Mouse (Mus musculus) thymus, adult 2 months (tissue): Measurements from ENCODE around the gene Macf1. TPM values are rescaled to one million over a fixed set of nuclear protein-coding genes. Genes with fewer than 3 reads are reported as not detected.
"Not testable (repeated sequence)": the region's sequence is repeated elsewhere in the genome, so short reads cannot be mapped to it uniquely, and the experiment has no call there.

ENCODE experiments used
- DNase-seq: peaks from one replicate; pipeline ENCODE4 v3.0.0; 2021
- H3K27ac ChIP-seq: fragments of 200-500 bp; 2 replicates; pipeline ENCODE4 v1.5.1; 2012; ENCODE audit warnings: low read length, control low read depth; ENCODE audit not compliant: control insufficient read depth, insufficient read depth
- H3K27me3 ChIP-seq: fragments of 200-500 bp; 2 replicates; pipeline ENCODE4 v1.6.1; 2012; ENCODE audit warnings: mild to moderate bottlenecking, low read length, moderate library complexity, mixed read lengths; ENCODE audit not compliant: control insufficient read depth, insufficient read depth
- H3K36me3 ChIP-seq: fragments of 200-500 bp; 2 replicates; pipeline ENCODE4 v1.6.1; 2012; ENCODE audit warnings: mild to moderate bottlenecking, low read length, moderate library complexity; ENCODE audit not compliant: control insufficient read depth, insufficient read depth
- H3K4me1 ChIP-seq: fragments of 200-500 bp; replicated peaks from 2 replicates; pipeline ENCODE4 v1.6.1; 2012; ENCODE audit warnings: low read length; ENCODE audit not compliant: control insufficient read depth, insufficient read depth
- H3K4me3 ChIP-seq: fragments of 200-500 bp; 2 replicates; pipeline ENCODE4 v1.5.1; 2012; ENCODE audit warnings: mild to moderate bottlenecking, low read length, control low read depth, moderate library complexity; ENCODE audit not compliant: control insufficient read depth, insufficient read depth
- CTCF ChIP-seq: fragments of 200-500 bp; IDR thresholded peaks from 2 replicates; pipeline ENCODE4 v1.5.1; 2012; ENCODE audit warnings: mild to moderate bottlenecking, control low read depth, low read length, moderate library complexity, borderline replicate concordance; ENCODE audit not compliant: control insufficient read depth, poor library complexity, insufficient read depth; ENCODE audit errors: extremely low read depth
- POLR2A ChIP-seq: fragments of 200-500 bp; IDR thresholded peaks from 2 replicates; pipeline ENCODE4 v1.6.1; 2012; ENCODE audit warnings: mild to moderate bottlenecking, low read length, control low read depth, moderate library complexity; ENCODE audit not compliant: control insufficient read depth, poor library complexity, insufficient read depth; ENCODE audit errors: extremely low read depth
- WGBS: fragments of 180-500 bp; shearing (Covaris S2); methylation state at CpG from one replicate; pipeline ENCODE4 v1.1.7; 2018; 5-methylcytosine and 5-hydroxymethylcytosine counted together
- polyA plus RNA-seq: library from polyadenylated mRNA; depleted of rRNA; stranded (reverse); fragments of >200 nt; gene quantifications from 2 replicates; pipeline ENCODE4 v1.2.3, GENCODE M21; 2012

The Macf1 gene
- polyA plus RNA-seq, 1 experiment, result 121 TPM

DNA sequence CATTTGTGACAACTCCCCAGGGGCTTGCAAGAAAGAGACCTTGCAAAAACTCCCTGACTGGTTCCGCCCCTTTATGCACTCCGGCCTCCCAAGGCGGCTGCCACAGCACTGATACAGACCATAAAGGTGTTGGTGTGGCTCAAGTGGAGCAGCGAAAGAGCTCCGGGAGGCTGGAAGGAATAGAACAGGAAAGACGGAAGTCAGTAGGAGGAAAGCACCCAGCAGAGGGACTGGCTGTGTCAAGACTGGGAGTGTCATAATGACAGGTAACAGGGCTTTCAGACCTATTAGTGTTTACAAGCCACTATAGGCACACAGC, 340.7 kb downstream of the Macf1 start:
- Histone ChIP-seq H3K36me3 (no peaks in the 10 kb centered on the region), H3K4me1 (peaks cover 12% of the 10 kb centered on the region), H3K27me3 (peaks cover 15% of the 10 kb centered on the region; the same call in 1 of the 2 replicates), H3K4me3 (peak overlapping the region; percentile 43), H3K27ac (no peak overlapping the region)
- WGBS, result 19% methylated on average over 6 of the region's 6 CpGs
- TF ChIP-seq POLR2A (no peak), CTCF (no peak)
- no peak for DNase-seq

DNA sequence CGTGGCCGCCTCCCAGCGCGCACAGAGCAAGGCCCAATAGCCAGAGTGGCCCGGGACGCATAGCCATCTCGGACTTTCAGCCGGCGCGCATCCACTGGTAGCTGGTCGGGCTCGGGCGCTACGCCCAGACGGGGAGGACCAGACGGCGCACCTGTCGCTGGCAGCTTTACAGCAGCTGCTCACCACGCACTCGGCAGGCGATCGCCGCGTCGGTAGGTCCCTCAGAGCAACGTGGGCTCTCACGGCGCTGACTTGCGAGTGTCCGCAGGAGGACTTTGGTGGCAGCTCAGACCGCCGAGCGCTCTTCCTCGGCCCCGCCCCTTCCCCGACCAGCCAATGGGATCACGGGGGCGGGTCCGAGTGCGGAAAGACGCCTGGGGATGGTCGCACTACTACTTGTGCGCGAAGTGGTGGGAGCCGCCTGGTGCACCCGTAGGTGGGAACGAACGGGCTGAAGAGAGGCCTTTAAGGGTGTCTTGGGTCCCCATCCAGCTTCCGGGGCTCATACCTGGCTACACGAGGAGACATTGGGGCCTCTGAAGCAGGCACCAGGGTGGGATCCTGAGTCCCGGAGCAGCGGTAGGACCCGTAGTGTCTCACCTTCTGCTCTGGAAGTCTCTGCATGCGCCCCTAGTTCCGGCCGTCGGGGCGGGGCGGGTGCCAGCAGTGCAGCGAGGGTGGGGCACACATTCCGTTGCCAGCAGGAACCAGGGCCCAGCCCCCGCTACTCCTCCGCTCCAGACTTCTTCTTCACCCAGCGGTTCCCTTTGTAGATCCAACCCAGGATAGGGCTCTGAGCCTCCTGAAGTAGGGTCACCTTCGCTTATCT, 341.3 kb downstream of the Macf1 start, which contains the start of gene Bmp8a:
TSS of gene Bmp8a (minus strand) at position 611 of the 829 bp plus-strand sequence.
- peak; percentile 49 for DNase-seq
- Histone ChIP-seq H3K4me1 (peaks cover 12% of the 10 kb centered on the region), H3K27ac (no peak within 1 kb of the TSS), H3K36me3 (no peaks in the 10 kb centered on the region), H3K4me3 (peak within 1 kb of the TSS; percentile 43), H3K27me3 (peaks cover 15% of the 10 kb centered on the region; the same call in 1 of the 2 replicates)
- TF ChIP-seq POLR2A (no peak; the same call in 1 of the 2 replicates), CTCF (no peak)
- 2% methylated on average over 65 of the region's 65 CpGs for WGBS

DNA sequence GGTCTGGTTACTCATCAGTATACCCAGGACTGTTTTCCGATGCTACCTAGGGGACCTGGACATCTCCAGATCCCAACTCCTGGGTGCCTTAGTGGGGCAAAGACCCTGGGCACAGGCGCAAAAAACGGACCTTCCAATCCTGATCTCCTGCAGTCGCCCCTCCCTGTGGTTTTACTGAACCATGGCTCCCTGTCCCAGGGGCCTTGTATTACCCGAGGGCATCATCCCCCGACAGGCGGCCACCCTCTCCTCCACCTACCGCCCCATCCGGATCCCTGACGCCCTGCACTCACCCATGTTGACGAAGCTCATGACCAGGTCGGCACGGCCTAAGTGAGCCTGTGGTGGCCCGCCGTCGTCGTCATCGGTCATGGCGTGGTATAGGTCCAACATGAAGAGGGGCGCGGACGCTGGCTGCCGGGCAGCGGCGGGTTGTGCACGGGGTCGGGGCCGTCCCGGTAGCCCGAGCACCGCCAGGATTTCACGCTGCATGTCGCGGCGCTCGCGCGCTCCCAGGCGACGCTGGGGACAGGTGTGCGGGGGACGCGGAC, 342.0 kb downstream of the Macf1 start:
- H3K4me1 ChIP-seq, result peaks cover 12% of the 10 kb centered on the region
- no peak overlapping the region for H3K27ac ChIP-seq
- H3K27me3 ChIP-seq, result peaks cover 15% of the 10 kb centered on the region; the same call in 1 of the 2 replicates
- peak; percentile 3 for DNase-seq
- TF ChIP-seq CTCF (no peak), POLR2A (no peak)
- 6% methylated on average over 43 of the region's 43 CpGs for WGBS
- peak overlapping the region; percentile 43 for H3K4me3 ChIP-seq
- H3K36me3 ChIP-seq, result no peaks in the 10 kb centered on the region

GRCm38 (mm10) chr4:123340232-123340631, 343.9 kb downstream of the Macf1 start:
- WGBS, result 54% methylated on average over 5 of the region's 5 CpGs
- Histone ChIP-seq H3K27ac (no peak overlapping the region), H3K27me3 (peaks cover 15% of the 10 kb centered on the region; the same call in 1 of the 2 replicates), H3K36me3 (no peaks in the 10 kb centered on the region), H3K4me1 (peaks cover 14% of the 10 kb centered on the region), H3K4me3 (no peak overlapping the region)
- DNase-seq, result no peak
- TF ChIP-seq CTCF (no peak), POLR2A (no peak)

GRCm38 (mm10) chr4:123337693-123338092, 346.5 kb downstream of the Macf1 start:
- peaks cover 12% of the 10 kb centered on the region; the same call in 1 of the 2 replicates for H3K27me3 ChIP-seq
- no peak overlapping the region for H3K27ac ChIP-seq
- no peak for DNase-seq
- no peak overlapping the region for H3K4me3 ChIP-seq
- no peak for TF ChIP-seq CTCF
- no peak for TF ChIP-seq POLR2A
- peaks cover 7% of the 10 kb centered on the region for H3K4me1 ChIP-seq
- 55% methylated on average over 4 of the region's 4 CpGs for WGBS
- H3K36me3 ChIP-seq, result no peaks in the 10 kb centered on the region

DNA sequence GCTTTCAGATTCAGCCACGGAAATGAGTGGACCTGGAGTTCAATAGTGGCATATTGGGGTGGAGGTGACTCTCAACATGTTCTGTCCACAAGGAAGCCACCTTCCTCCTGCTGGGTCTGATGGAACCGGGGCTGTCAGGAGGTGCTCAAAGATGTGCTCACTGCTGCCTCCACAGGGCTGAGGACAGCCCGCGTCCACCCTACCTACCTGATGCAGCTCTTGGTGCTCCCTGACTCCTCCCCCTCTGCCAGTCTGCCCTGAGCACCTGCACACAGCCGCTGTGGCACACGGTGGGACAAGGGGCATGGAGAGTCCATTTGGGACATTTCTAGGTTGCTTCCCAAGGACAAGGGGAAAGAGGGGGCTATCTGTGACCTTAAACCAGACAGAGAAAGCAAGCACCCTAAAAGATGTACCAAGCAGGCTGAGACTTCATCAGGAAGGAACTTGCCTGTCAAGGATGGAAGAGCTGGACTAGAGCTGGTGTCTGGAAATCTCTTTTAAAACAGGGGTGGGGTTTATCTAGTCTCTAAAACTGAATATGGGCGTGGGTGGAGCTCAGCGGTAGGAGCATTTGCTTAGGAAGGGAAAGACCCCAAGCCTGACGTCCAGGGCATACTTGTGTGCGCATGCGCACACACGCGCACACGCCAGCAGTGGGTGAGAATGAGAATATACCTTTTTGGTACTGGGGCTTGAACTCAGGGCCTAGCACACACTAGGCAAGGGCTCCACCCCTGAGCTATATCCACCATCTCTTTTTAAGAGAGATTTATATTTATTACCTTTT, 348.2 kb downstream of the Macf1 start:
- no peak overlapping the region for H3K4me3 ChIP-seq
- H3K27ac ChIP-seq, result no peak overlapping the region
- TF ChIP-seq POLR2A, result no peak
- TF ChIP-seq CTCF, result no peak
- no peak for DNase-seq
- H3K4me1 ChIP-seq, result 0 out of 2 replicates have a peak, but pooled peaks cover 2% of the 10 kb centered on the region
- H3K27me3 ChIP-seq, result no peaks in the 10 kb centered on the region
- H3K36me3 ChIP-seq, result no peaks in the 10 kb centered on the region
- WGBS, result 82% methylated on average over 14 of the region's 14 CpGs

DNA sequence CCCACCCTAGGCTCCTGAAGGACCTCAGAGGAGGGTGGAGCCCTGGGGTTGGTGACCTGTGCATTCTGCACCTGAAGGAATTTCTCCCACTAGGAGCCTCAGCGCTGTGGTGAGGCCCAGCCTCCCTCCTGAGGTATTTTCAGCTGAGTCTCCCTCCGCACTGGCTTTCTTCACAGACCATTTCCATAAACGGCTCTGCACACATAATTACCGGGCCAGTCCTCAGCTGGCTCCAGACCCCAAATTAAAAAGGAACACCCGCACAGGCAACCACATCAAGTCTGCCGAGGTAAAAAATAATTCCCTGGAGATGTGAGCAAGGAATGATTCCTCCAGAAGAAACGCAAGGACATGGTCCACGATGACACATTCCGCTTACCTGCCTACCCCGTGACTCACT, 348.9 kb downstream of the Macf1 start:
- not testable (repeated sequence) for DNase-seq, H3K36me3 ChIP-seq, H3K27me3 ChIP-seq, H3K4me1 ChIP-seq, H3K4me3 ChIP-seq, H3K27ac ChIP-seq
- WGBS, result 91% methylated on average over 10 of the region's 10 CpGs
